ENCODE assay signal across 8 mouse cellular contexts in genomic region chr8:83165235-83165930, GRCm38 (mm10). TPM values are rescaled to one million over a fixed set of nuclear protein-coding genes. Genes with fewer than 3 reads are reported as not detected.
DNase-seq lines count a peak whose midpoint lies in the region; ATAC-seq and TF ChIP-seq lines count a peak whose summit lies in the region.

Gene Tbc1d9, plus strand, starts transcription at chr8:83165352.

- no peaks in the 10 kb centered on the region for H3K9me3 ChIP-seq in embryonic facial prominence, embryonic 15.5 days (replicated peaks)
- no peaks in the 10 kb centered on the region for H3K9me3 ChIP-seq in limb, embryonic 12.5 days
- no peaks in the 10 kb centered on the region for H3K9me3 ChIP-seq in midbrain, embryonic 12.5 days

- H3K4me1 ChIP-seq in embryonic facial prominence, embryonic 15.5 days, result peaks cover 10% of the 10 kb centered on the region; the same call in 1 of the 2 replicates
- 0 out of 2 replicates have a peak, but pooled peaks cover 5% of the 10 kb centered on the region for H3K4me1 ChIP-seq in limb, embryonic 12.5 days (replicated peaks)
- H3K4me1 ChIP-seq in midbrain, embryonic 12.5 days, result peaks cover 23% of the 10 kb centered on the region
- no peaks in the 10 kb centered on the region for H3K4me1 ChIP-seq in small intestine, adult 2 months (ENCODE audit: control insufficient read depth, insufficient read depth, insufficient read length, low read length)

- H3K4me3 ChIP-seq in embryonic facial prominence, embryonic 15.5 days (replicated peaks), result peak within 1 kb of the TSS; percentile 71
- peak within 1 kb of the TSS; percentile 73 for H3K4me3 ChIP-seq in limb, embryonic 12.5 days (replicated peaks)
- H3K4me3 ChIP-seq in midbrain, embryonic 12.5 days, result peak within 1 kb of the TSS; percentile 87
- peak within 1 kb of the TSS; percentile 72 for H3K4me3 ChIP-seq in small intestine, adult 2 months (ENCODE audit: low read depth, low read length)

- peak; percentile 89 for ATAC-seq in embryonic facial prominence, embryonic 15.5 days (ENCODE audit: insufficient number of reproducible peaks, low FRiP score, low TSS enrichment, low read depth)
- peak; percentile 91 for ATAC-seq in limb, embryonic 12.5 days (ENCODE audit: insufficient number of reproducible peaks, insufficient read depth, low FRiP score, low TSS enrichment, low read depth)
- ATAC-seq in midbrain, embryonic 12.5 days (ENCODE audit: low FRiP score, low read depth), result peak; percentile 92

- DNase-seq in brain, adult 2 months (ENCODE audit: low read depth, low spot score), result peak; percentile 95
- peak; percentile 47 to 66 for DNase-seq in heart, adult 9 months (ENCODE audit: low spot score in 2 of 2)
- DNase-seq in kidney, adult 8-10 months, result peak; percentile 58 to 60
- DNase-seq in c-Kit-positive CD71-positive TER-119-positive erythroid progenitor cells, embryonic 14.5 days (ENCODE audit: low spot score), result no peak

- H3K27ac ChIP-seq in embryonic facial prominence, embryonic 15.5 days (replicated peaks), result peak within 1 kb of the TSS; percentile 80
- H3K27ac ChIP-seq in limb, embryonic 12.5 days, result peak within 1 kb of the TSS; percentile 67
- H3K27ac ChIP-seq in midbrain, embryonic 12.5 days (replicated peaks), result peak within 1 kb of the TSS; percentile 94
- H3K27ac ChIP-seq in small intestine, adult 2 months (ENCODE audit: insufficient read depth, low read depth, low read length), result peak within 1 kb of the TSS; percentile 49

- peak within 1 kb of the TSS; percentile 91 for H3K4me2 ChIP-seq in embryonic facial prominence, embryonic 15.5 days (replicated peaks)
- H3K4me2 ChIP-seq in limb, embryonic 12.5 days, result peak within 1 kb of the TSS; percentile 83
- H3K4me2 ChIP-seq in midbrain, embryonic 12.5 days (replicated peaks), result peak within 1 kb of the TSS; percentile 52

- no peaks in the 10 kb centered on the region for H3K27me3 ChIP-seq in embryonic facial prominence, embryonic 15.5 days
- peaks cover 16% of the 10 kb centered on the region for H3K27me3 ChIP-seq in limb, embryonic 12.5 days
- H3K27me3 ChIP-seq in midbrain, embryonic 12.5 days, result no peaks in the 10 kb centered on the region
- H3K27me3 ChIP-seq in small intestine, adult 2 months (ENCODE audit: control insufficient read depth, insufficient read depth, low read length), result peaks cover 3% of the 10 kb centered on the region; the same call in 1 of the 2 replicates

- peak within 1 kb of the TSS; percentile 71 for H3K9ac ChIP-seq in embryonic facial prominence, embryonic 15.5 days
- H3K9ac ChIP-seq in limb, embryonic 12.5 days (replicated peaks), result peak within 1 kb of the TSS; percentile 83
- H3K9ac ChIP-seq in midbrain, embryonic 12.5 days (replicated peaks), result peak within 1 kb of the TSS; percentile 91

- no peaks in the 10 kb centered on the region for H3K36me3 ChIP-seq in embryonic facial prominence, embryonic 15.5 days
- no peaks in the 10 kb centered on the region for H3K36me3 ChIP-seq in limb, embryonic 12.5 days
- no peaks in the 10 kb centered on the region for H3K36me3 ChIP-seq in midbrain, embryonic 12.5 days
- H3K36me3 ChIP-seq in small intestine, adult 2 months (ENCODE audit: control insufficient read depth, insufficient read depth, low read length), result no peaks in the 10 kb centered on the region

- no peak for TF ChIP-seq CTCF in small intestine, adult 2 months (IDR thresholded peaks at IDR 0.05; ENCODE audit: extremely low read depth, insufficient read length, insufficient replicate concordance, low read depth, low read length)

- TF ChIP-seq POLR2A in small intestine, adult 2 months (IDR thresholded peaks at IDR 0.05; ENCODE audit: low read depth, low read length), result peak; percentile 18; the same call in 1 of the 2 replicates

- WGBS in embryonic facial prominence, embryonic 15.5 days, result under 1% methylated on average over 63 of the region's 63 CpGs
- under 1% methylated on average over 63 of the region's 63 CpGs for WGBS in limb, embryonic 12.5 days
- WGBS in midbrain, embryonic 12.5 days, result under 1% methylated on average over 63 of the region's 63 CpGs
- WGBS in small intestine, adult 2 months, result under 1% methylated on average over 63 of the region's 63 CpGs

RNA-seq across cellular contexts. Expression of gene Tbc1d9, which starts in this region (rescaled TPM):
- polyA plus RNA-seq in embryonic facial prominence, embryonic 15.5 days (2015; fragmentation: Nextera tagmentation; extraction: Ambion mirVana), result 1.7 and 2.0 TPM in 2 replicates
- polyA plus RNA-seq in limb, embryonic 12.5 days (2016; fragmentation: Nextera tagmentation; extraction: Ambion mirVana), result 1.7 and 2.0 TPM in 2 replicates
- 12.3 and 14.3 TPM in 2 replicates for polyA plus RNA-seq in midbrain, embryonic 12.5 days (2016; fragmentation: Nextera tagmentation; extraction: Ambion mirVana)
- polyA plus RNA-seq in small intestine, adult 2 months (2012; rRNA removed), result 4.6 and 8.9 TPM in 2 replicates
